In the genomic region with DNA sequence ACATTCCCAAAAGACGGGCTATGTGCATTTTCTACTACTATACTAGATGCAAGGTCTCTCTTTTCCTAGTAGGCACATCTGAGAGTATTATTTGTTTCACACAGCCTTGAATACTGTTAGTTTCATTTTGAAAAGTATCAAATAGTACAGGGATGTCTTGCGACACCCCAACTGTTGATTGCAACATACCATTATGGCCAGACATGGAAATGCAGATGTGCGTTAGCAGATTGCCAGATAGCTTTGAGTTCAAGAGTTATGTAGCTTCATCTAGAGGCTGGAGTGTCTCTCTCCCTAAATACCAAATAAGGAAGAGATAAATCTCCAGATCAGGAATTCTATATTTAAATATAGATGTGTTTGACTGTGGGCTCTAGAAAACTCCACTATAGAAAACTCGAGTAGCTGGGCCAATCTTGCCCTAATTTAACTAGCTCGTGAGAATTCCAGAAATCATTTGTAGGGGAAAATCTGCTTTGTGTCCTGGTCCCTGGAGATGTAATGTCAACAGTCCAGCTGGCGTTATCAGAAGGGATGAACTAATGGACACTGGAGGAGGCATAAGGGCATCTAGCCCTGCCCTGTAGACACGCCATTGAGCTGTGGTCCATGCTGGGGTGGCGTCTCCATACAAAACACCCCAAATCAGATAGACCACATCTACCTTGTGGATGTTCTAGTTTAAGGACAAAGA, we compare ENCODE assay signal across 19 mouse cellular contexts.
DNase-seq lines count a peak whose midpoint lies in the region; ATAC-seq and TF ChIP-seq lines count a peak whose summit lies in the region.
"Had no signal": no experiment of that assay in that cellular context is flagged by ENCODE, and none has a peak within 500 bp of the region (broad histone marks: within the 10 kb centered on the region; RNA-seq: fewer than 3 reads in every experiment).

No protein-coding gene starts in this region.

- H3K4me3 ChIP-seq in liver, adult 2 months (ENCODE audit: insufficient read depth, low read depth, low read length) = no peak overlapping the region
- H3K4me3 ChIP-seq in lung, embryonic 16.5 days (ENCODE audit: low read length) = no peak overlapping the region
- H3K4me3 ChIP-seq in small intestine, adult 2 months (ENCODE audit: low read depth, low read length) = no peak overlapping the region
- H3K4me3 ChIP-seq: intestine, embryonic 15.5 days; midbrain, embryonic 10.5 days had no signal

- TF ChIP-seq CTCF in liver, adult 2 months (IDR thresholded peaks at IDR 0.05; ENCODE audit: low read depth, low read length) = no peak
- no peak for TF ChIP-seq CTCF in small intestine, adult 2 months (IDR thresholded peaks at IDR 0.05; ENCODE audit: extremely low read depth, insufficient read length, insufficient replicate concordance, low read depth, low read length)

- 0 out of 2 replicates have a peak, but pooled peaks have one; percentile 26 for ATAC-seq in lung, embryonic 16.5 days (ENCODE audit: low read depth)
- ATAC-seq: forebrain, embryonic 16.5 days; intestine, embryonic 15.5 days had no signal

- no peaks in the 10 kb centered on the region for H3K79me2 ChIP-seq in liver, adult 2 months (ENCODE audit: control insufficient read depth, insufficient read depth, low read length)

- DNase-seq in adrenal gland, postnatal 10 days = peak; percentile 58
- no peak for DNase-seq in adrenal gland, postnatal 25 days
- peak; percentile 89 for DNase-seq in liver, adult 2 months (ENCODE audit: extremely low read depth, low read depth, low spot score)
- no peak for DNase-seq in liver
- no peak for DNase-seq in left cerebral cortex, adult 8-10 months (ENCODE audit: low spot score in 2 of 2)
- DNase-seq in retina, postnatal 1 day = no peak
- DNase-seq: cerebellum, adult 2 months; embryo, embryonic 11 days; gastrocnemius, postnatal 25 days; kidney, postnatal 10 days; left cerebral cortex, postnatal 4 days; right cerebral cortex, postnatal 25 days; thymus, postnatal 25 days had no signal

- no peak overlapping the region for H3K27ac ChIP-seq in liver, adult 2 months (replicated peaks; ENCODE audit: insufficient read depth, low read depth, low read length)
- no peak overlapping the region for H3K27ac ChIP-seq in lung, embryonic 16.5 days (ENCODE audit: low read length)
- peak overlapping the region; percentile 17; the same call in 1 of the 2 replicates for H3K27ac ChIP-seq in small intestine, adult 2 months (ENCODE audit: insufficient read depth, low read depth, low read length)
- H3K27ac ChIP-seq: intestine, embryonic 15.5 days; liver, embryonic 14.5 days; midbrain, embryonic 10.5 days had no signal

- H3K4me1 ChIP-seq in liver, adult 2 months (ENCODE audit: control insufficient read depth, insufficient read depth, low read length) = peaks cover 2% of the 10 kb centered on the region; the same call in 1 of the 2 replicates
- H3K4me1 ChIP-seq in lung, embryonic 16.5 days (replicated peaks; ENCODE audit: control insufficient read depth, insufficient read depth, low read length) = no peaks in the 10 kb centered on the region
- H3K4me1 ChIP-seq in small intestine, adult 2 months (ENCODE audit: control insufficient read depth, insufficient read depth, insufficient read length, low read length) = no peaks in the 10 kb centered on the region
- H3K4me1 ChIP-seq: intestine, embryonic 15.5 days; midbrain, embryonic 10.5 days had no signal

- H3K9me3 ChIP-seq in lung, embryonic 16.5 days (ENCODE audit: control insufficient read depth, low read length) = peaks cover 4% of the 10 kb centered on the region; the same call in 1 of the 2 replicates
- H3K9me3 ChIP-seq: intestine, embryonic 15.5 days had no signal

- TF ChIP-seq POLR2A in liver, adult 2 months (IDR thresholded peaks at IDR 0.05; ENCODE audit: extremely low read depth, insufficient read depth, low read length) = no peak
- no peak for TF ChIP-seq POLR2A in small intestine, adult 2 months (IDR thresholded peaks at IDR 0.05; ENCODE audit: low read depth, low read length)

- H3K36me3 ChIP-seq in liver, adult 2 months (ENCODE audit: control insufficient read depth, insufficient read depth, low read length) = no peaks in the 10 kb centered on the region
- peaks cover 2% of the 10 kb centered on the region; the same call in 1 of the 2 replicates for H3K36me3 ChIP-seq in lung, embryonic 16.5 days (ENCODE audit: control insufficient read depth, insufficient read depth, low read length)
- no peaks in the 10 kb centered on the region for H3K36me3 ChIP-seq in small intestine, adult 2 months (ENCODE audit: control insufficient read depth, insufficient read depth, low read length)
- H3K36me3 ChIP-seq: intestine, embryonic 15.5 days; midbrain, embryonic 10.5 days had no signal

- 61% methylated on average over 8 of the region's 8 CpGs for WGBS in liver, adult 2 months
- WGBS in lung, embryonic 16.5 days = 82% methylated on average over 8 of the region's 8 CpGs
- 80% methylated on average over 8 of the region's 8 CpGs for WGBS in small intestine, adult 2 months

- no peak overlapping the region for H3K4me2 ChIP-seq in lung, embryonic 16.5 days (ENCODE audit: low read depth, low read length)
- H3K4me2 ChIP-seq: intestine, embryonic 15.5 days had no signal

- H3K9ac ChIP-seq in liver, adult 2 months (ENCODE audit: low read depth, low read length) = no peak overlapping the region
- no peak overlapping the region for H3K9ac ChIP-seq in lung, embryonic 16.5 days (ENCODE audit: low read length)
- H3K9ac ChIP-seq: intestine, embryonic 15.5 days; liver, embryonic 14.5 days had no signal

- no peaks in the 10 kb centered on the region for H3K27me3 ChIP-seq in liver, adult 2 months (ENCODE audit: control insufficient read depth, insufficient read depth, low read length)
- H3K27me3 ChIP-seq in lung, embryonic 16.5 days (ENCODE audit: control insufficient read depth, insufficient read depth, low read depth, low read length) = no peaks in the 10 kb centered on the region
- no peaks in the 10 kb centered on the region for H3K27me3 ChIP-seq in small intestine, adult 2 months (ENCODE audit: control insufficient read depth, insufficient read depth, low read length)
- H3K27me3 ChIP-seq: intestine, embryonic 15.5 days had no signal

Comparison
In these comparisons a context has a peak if more than half of its experiments do, and no peak if none do; other contexts are left out.
1. DNase-seq: peak in adrenal gland, postnatal 10 days (single experiment) and liver, adult 2 months (single experiment); none in adrenal gland, postnatal 25 days (single experiment), liver (single experiment), left cerebral cortex, adult 8-10 months (0 of 2) and retina, postnatal 1 day (single experiment).